Mouse (Mus musculus): ENCODE measurements around the gene Nfic.
A peak's percentile ranks its signal among the peaks of the same experiment; 100 is the strongest.
"Not testable (repeated sequence)": the region's sequence is repeated elsewhere in the genome, so short reads cannot be mapped to it uniquely, and the experiment has no call there.

Nfic gene

GRCm38 (mm10) chr10:81460951-81461350 lies 5.5 kb upstream of the Nfic start:
- DNase-seq (ENCODE audit: low read depth, low spot score) = no peak

GRCm38 (mm10) chr10:81460471-81460870 lies 5.0 kb upstream of the Nfic start:
- no peak for DNase-seq (ENCODE audit: low read depth, low spot score)

GRCm38 (mm10) chr10:81459399-81459798 lies 4.0 kb upstream of the Nfic start:
- DNase-seq (ENCODE audit: low read depth, low spot score) = no peak

GRCm38 (mm10) chr10:81458267-81458666 lies 2.8 kb upstream of the Nfic start:
- DNase-seq (ENCODE audit: low read depth, low spot score) = no peak

- no peak for DNase-seq (ENCODE audit: low read depth, low spot score)
Measured at GRCm38 (mm10) chr10:81457624-81458023, 2.2 kb upstream of the Nfic start.

- DNase-seq (ENCODE audit: low read depth, low spot score) = no peak
Measured at GRCm38 (mm10) chr10:81456983-81457563, 1.6 kb upstream of the Nfic start.

- no peak for DNase-seq (ENCODE audit: low read depth, low spot score)
Measured at GRCm38 (mm10) chr10:81454106-81454505, 1.3 kb downstream of the Nfic start.

GRCm38 (mm10) chr10:81452947-81453288 lies 2.5 kb downstream of the Nfic start:
- DNase-seq (ENCODE audit: low read depth, low spot score) = no peak

- DNase-seq (ENCODE audit: low read depth, low spot score) = no peak
Measured at GRCm38 (mm10) chr10:81452237-81452946, 3.0 kb downstream of the Nfic start.

- no peak for DNase-seq (ENCODE audit: low read depth, low spot score)
Measured at GRCm38 (mm10) chr10:81451365-81451745, 4.1 kb downstream of the Nfic start.

- no peak for DNase-seq (ENCODE audit: low read depth, low spot score)
Measured at GRCm38 (mm10) chr10:81450641-81451364, 4.6 kb downstream of the Nfic start.

GRCm38 (mm10) chr10:81450140-81450539 lies 5.3 kb downstream of the Nfic start:
- peak; percentile 83 for DNase-seq (ENCODE audit: low read depth, low spot score)

GRCm38 (mm10) chr10:81445516-81445915 lies 9.9 kb downstream of the Nfic start:
- DNase-seq (ENCODE audit: low read depth, low spot score) = not testable (repeated sequence)

GRCm38 (mm10) chr10:81441019-81441418 lies 14.4 kb downstream of the Nfic start:
- DNase-seq (ENCODE audit: low read depth, low spot score) = no peak

GRCm38 (mm10) chr10:81435436-81435835 lies 20.0 kb downstream of the Nfic start:
- DNase-seq (ENCODE audit: low read depth, low spot score) = no peak

- no peak for DNase-seq (ENCODE audit: low read depth, low spot score)
Measured at GRCm38 (mm10) chr10:81434361-81435263, 20.8 kb downstream of the Nfic start.

- DNase-seq (ENCODE audit: low read depth, low spot score) = no peak
Measured at GRCm38 (mm10) chr10:81433541-81434289, 21.7 kb downstream of the Nfic start.

- peak; percentile 95 for DNase-seq (ENCODE audit: low read depth, low spot score)
Measured at GRCm38 (mm10) chr10:81432868-81433262, 22.6 kb downstream of the Nfic start.

- no peak for DNase-seq (ENCODE audit: low read depth, low spot score)
Measured at GRCm38 (mm10) chr10:81432169-81432867, 23.1 kb downstream of the Nfic start.

GRCm38 (mm10) chr10:81431526-81432168 lies 23.8 kb downstream of the Nfic start:
- peak; percentile 76 for DNase-seq (ENCODE audit: low read depth, low spot score)

All from ZHBTc4 (cell line).